Mouse (Mus musculus): ENCODE data around the gene Zc3h4.
A peak's percentile ranks its signal among the peaks of the same experiment; 100 is the strongest.
"Not testable (repeated sequence)": the region's sequence is repeated elsewhere in the genome, so short reads cannot be mapped to it uniquely, and the experiment has no call there.

Gene Zc3h4

DNA sequence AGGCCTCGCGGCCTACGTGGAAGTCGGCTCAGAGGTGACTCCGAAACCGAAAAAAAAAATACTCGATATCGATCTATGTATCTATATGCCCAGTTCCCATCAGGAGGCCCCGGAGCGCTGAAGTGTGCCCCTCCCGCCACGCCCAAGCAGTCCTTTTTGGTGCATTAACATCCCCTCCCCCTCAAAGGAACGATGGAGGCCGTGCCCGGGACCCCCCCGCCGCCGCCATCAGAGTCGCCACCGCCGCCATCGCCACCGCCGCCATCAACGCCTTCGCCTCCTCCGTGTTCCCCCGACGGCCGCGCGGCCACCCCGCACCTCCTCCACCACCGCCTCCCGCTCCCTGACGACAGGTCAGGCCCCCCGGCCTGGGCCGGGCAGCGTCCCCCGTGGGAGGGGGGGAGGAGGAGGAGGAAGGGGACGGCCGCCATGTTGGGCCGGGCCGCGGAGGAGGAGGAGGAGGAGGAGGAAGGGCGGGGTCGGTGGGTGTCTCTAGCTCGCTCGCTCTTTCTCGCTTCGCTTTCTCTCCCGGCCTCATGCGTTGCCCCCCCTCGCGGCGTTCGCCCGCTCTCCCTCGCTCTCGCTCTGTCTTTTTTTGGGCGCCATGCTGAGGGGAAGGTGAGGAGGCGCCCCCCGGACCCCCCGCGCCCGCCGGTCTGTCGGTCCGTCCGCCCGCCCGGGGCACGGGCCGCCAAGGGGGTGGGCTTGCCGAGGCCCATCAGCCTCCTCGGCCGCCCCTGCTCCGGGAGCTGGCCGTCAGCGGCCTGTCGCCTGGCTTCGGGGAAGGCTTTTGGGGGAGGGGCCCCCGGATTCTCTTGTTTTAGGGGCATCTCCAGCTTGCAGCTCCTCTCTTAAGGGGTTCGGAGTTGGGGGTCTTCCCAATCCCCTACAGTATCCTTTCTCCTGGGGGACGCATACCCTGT lies at the start of gene Zc3h4:
TSS of gene Zc3h4 (plus strand) at position 222 of the 923 bp plus-strand sequence.
- peak; percentile 93 for DNase-seq (ENCODE audit: low spot score in 2 of 2)

DNA sequence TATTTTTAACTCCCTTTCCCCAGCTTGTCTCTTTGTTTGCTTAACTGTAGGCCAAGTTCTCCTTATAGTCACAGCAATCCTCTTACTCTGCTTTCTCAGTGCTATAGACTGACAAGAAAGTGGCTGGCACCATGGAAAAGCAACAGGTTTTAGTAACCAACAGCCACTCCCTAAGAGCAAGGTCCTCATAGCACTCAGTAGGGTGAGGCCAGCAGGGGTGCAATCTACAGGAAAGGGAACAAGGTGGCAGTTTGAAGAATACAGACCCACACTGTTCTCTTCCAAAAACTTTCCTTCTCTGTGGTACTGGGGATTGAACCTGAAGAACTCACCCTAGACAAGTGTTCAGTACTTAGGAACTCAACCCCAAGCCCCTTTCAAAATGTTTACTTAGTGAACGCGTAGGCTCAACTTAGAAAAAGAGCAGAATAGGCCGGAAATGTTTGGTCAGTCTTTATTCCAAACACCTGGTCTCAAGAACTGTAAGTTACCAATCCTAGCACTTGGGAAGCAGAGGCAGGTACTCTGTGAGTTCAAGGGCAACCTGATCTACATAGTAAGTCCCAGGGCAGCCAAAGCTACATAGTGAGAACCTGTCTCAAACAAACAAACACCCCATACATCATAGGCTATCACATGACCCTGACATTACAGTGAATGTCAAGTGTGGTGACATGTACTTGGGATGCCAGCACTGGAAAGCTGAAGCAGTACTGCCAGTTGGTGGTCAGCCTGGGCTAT lies 44.7 kb upstream of the Zc3h4 start:
- DNase-seq (ENCODE audit: low spot score in 2 of 2) = no peak

DNA sequence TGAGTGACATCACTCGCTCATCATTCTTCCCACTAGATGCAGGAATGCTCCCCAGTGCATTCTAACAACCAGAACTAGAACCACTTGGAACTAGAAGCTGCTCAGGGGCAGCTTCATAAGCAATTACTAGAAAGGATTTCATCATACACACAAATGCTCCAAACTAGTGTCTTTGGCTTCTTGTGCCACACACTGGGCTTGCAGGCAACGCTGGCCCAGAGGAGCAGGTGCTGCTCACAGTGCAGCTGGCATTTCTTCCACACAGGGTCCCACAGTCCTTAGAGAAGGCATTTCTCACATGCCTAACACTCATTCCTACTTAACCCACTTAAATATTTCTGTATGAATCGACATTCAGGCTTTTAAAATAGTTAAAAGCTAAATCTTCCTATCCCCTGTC lies 43.1 kb upstream of the Zc3h4 start:
- DNase-seq (ENCODE audit: low spot score in 2 of 2) = no peak

DNA sequence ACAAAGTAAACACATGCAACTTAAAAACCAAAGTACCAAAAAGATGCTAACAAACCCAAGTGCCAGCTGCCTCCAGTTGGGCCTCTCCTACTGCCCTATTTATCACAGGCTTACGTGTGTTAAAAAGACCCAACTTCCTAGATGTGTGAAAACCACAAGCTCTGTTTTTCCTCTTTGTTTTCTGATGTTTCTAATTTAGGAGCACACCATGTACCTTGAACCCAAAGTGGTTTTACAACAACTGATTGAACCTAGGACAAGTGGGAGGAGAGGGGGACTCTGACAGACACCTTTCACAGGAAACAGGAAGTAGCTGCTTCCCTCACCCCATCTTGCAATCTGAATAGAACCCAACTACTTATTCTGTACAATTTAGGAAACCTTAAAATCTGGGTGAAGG lies 36.4 kb upstream of the Zc3h4 start:
- DNase-seq (ENCODE audit: low spot score in 2 of 2) = peak in 1 of 2 experiments; percentile 20

DNA sequence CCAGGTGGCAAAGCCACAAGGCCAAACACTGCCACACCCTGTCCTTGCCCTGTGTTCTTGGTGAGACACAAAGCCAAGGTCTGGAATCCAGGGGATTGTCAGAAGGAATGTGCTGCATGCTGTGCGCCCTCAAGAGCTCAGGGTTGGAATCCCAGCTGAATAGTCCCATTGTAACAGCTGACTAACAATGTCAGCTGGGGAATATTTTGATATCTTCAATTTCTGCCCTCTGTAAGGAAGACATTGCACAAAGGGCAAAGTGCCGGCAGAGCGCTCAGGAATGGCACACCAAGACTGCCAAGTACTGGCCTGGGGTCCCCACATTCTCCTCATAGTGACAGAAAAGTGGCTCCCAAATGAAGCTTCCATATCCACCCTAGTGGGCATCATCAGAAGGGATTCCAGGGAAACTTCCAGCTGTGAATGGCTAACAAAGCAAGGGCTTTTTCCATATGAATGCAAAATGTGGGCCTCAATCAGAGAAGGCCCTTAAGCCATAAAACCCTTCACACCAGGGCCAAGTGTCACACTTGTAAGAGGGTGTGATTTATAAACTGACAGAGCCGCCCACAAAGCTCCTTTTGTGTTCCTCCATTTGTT lies 35.7 kb upstream of the Zc3h4 start:
- no peak for DNase-seq (ENCODE audit: low spot score in 2 of 2)

DNA sequence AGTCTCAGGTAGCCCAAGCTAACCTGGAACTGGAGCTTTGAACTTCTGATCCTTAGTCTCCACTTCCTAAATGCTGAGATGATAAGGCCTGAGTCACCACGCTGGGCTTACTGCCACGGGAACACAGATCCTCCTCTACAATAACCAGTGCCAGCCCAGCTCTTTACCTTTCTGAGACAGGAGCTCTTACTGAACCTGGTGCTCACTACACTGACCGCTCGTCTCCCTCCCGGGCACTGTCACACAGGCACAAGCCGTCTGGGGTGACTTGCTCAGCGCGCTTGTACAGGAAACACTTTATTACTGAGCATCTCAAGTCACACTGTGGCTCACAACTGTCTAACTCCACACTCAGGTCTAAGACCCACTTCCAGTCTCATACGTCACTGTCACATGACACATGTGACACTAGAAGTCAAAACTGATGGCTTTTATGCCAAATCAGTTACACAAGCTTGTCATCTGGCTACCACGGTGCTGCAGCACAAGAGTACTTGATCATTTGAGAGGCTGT lies 34.5 kb upstream of the Zc3h4 start:
- no peak for DNase-seq (ENCODE audit: low spot score in 2 of 2)

DNA sequence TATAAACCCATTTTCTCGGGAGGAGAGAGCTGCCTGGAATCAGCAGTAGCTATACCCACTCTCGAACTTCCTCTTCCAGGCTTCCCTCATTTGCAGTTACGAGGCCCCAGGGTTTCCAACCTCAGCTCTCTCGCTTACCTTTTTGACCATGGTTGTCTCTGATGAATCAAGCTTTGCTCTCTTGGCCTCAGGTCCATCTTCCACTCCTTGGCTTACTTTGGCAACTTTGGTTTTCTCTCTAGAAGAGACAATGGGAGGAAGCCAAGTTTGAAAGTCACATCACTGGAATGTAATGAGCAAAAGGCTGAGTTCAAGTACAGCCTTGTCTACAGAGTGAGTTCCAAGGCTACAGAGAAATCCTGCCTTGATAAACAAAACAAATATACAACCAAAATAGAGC lies 34.0 kb upstream of the Zc3h4 start:
- no peak for DNase-seq (ENCODE audit: low spot score in 2 of 2)

DNA sequence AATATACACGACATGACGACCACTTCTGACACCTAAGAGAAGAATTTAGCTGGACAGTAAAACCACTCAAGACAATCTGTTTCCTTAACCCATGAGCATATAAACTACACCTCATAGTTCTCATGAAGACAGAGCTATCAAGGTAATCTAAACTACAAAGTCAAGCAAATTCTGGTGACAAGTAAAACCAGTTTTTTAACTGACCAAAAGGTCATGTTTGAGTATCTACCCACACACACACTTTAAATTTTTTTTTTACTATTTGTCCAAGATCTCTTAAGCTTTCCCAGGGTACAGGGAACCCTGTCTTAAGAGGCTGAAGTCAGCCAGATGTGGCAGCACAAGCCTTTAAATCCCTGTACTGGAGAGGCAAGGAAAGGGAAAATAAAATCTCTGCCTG lies 31.9 kb upstream of the Zc3h4 start:
- DNase-seq (ENCODE audit: low spot score in 2 of 2) = no peak

DNA sequence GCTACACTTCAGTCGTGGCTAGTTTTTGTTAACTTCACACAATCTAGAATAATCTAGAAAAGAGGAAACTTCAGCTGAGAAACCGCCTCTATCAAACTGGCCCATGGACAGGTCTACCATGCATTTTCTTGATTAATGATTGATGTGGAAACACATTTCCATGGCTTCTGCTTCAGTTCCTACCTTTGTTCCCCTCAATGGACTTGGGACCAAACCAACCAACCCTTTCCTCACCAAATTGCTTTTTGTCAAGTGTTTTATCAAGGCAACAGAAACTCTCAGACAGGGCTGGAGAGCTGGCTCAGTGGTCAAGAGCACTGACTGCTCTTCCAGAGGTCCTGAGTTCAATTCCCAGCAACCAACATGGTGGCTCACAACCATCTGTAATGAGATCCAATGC lies 30.1 kb upstream of the Zc3h4 start:
- no peak for DNase-seq (ENCODE audit: low spot score in 2 of 2)

DNA sequence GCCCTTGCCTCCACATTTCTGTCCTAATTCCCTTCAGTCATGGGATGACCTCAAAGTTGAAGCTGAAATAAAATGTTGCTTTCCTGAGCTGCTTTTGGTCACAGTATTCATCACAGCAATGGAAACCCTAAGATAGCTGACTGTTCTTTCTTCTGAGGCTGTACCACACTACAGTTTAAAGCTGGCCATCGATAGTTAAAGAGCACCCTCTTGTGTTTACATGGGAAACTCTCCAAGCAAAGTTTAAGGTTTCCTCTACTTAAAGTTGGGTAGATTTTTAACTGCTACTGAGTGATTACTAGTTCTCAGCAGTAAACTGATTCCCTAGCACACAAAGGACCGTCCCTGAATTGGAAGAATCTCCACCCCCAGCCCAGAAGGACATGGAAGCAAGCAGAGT lies 27.0 kb upstream of the Zc3h4 start:
- peak in 1 of 2 experiments; percentile 22 for DNase-seq (ENCODE audit: low spot score in 2 of 2)

DNA sequence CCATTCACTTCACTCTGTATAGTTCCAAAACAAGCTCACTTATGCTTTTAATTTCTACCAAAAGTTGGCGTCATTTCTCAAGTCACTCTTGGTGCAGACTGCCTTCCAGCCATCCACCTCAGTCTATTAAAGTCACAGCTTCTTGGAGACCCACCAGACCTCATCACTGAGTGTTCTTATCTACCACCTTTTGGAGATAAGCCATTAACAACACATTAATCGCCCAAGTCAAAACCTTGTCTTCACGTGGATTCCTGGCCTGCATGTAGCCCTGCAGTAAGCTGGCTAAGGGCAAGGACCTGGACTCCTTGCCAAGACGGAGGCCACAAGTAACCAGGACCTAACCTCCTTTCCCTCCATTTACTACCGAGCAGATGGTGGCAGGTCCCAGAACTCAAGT lies 25.7 kb upstream of the Zc3h4 start:
- DNase-seq (ENCODE audit: low spot score in 2 of 2) = no peak

DNA sequence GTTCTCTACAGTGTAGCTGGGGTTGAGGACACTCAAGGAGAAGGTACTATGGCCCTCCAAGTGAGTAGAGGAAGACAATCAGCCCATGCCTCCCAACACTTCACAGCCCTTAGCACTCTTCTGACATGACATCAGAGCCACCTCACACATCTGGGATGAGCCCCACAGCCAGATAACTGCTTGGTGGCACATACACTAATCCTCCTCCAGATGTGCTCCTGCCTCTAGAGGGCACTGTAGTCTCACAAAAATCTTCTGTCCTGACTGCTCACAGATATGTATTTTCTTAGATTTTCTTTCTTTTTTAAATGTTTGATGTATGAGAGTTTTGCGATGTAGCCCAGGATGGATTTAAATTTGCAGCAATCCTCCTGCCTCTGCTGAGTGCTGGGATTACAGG lies 24.2 kb upstream of the Zc3h4 start:
- DNase-seq (ENCODE audit: low spot score in 2 of 2) = peak; percentile 27 to 76

DNA sequence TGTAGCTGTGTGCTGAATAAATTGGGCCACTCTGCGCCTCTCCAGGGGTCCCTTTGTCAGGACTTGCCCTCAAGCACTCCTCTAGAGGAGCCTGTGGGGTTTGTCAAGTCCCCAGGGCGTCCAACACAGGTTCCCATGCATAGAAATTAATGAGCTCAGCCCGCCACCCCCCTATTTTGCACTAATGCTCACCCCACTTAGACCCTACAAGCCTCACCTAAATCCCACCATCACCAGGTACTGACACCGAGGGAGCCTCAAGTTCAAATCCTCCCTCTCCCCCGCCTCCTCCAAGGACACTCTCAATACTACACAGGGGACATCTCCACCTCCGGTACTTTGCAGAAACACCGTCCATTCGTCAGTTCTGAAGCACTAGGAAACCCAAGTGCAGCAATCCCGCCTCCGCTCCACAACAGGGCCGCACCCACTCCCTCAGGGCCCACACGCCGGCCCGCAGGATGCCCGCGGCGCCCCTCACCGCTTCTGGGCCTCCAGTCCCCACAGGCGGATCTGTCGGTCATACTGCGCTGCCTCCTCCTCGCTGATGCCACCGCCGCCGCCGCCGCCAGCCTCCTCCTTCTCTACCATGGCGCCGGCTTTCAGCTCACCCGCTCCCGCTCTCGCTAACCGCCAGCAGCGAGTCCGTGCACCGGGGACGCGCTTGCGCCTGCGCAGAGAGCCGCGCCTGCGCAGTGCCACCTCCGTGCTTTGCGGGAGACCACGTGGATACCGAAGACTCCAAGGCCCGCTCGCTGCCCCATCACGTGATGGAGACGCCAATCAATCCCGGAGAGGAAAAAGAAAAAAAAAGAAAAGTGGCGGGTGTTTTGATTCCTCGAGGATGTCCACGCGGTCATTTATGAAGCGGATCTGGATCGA lies 13.3 kb upstream of the Zc3h4 start, which contains the start of gene Sae1:
TSS of gene Sae1 (minus strand) at position 647 of the 882 bp plus-strand sequence.
- peak; percentile 92 to 93 for DNase-seq (ENCODE audit: low spot score in 2 of 2)

DNA sequence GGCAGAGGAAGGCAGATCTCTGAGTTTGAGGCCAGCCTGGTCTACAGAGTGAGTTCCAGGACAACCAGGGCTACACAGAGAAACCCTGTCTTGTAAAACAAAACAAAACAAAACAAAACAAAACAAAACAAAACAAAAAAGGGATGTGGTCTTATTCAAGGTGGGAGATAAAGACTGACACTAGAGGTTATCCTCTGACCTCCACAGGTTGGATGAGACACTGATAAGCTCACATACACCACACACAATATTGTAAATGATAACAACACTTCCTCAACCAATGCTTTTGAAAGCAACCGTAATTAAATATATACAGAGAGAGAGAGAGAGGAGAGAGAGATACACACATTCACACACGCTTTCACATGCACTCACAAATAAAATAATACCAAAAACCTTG lies 10.8 kb upstream of the Zc3h4 start:
- not testable (repeated sequence) for DNase-seq (ENCODE audit: low spot score in 2 of 2)

DNA sequence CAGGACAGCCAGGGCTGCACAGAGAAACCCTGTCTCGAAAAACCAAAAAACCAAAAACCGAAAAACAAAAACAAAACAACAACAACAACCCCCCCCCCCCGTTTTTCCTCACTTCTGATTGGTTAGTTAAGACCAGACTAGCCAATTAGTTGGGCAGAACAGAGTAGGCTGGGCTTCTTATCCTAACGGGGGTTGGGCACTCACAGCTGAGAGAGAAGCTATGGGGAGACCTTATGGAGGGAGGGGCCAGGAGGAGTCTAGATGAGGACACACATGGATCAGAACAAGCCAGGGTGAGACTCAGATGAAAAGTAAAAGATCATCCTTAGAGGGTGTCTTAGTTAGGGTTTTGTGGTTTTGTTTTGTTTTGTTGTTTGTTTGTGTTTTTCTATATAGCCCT lies 7.8 kb upstream of the Zc3h4 start:
- DNase-seq (ENCODE audit: low spot score in 2 of 2) = no peak

DNA sequence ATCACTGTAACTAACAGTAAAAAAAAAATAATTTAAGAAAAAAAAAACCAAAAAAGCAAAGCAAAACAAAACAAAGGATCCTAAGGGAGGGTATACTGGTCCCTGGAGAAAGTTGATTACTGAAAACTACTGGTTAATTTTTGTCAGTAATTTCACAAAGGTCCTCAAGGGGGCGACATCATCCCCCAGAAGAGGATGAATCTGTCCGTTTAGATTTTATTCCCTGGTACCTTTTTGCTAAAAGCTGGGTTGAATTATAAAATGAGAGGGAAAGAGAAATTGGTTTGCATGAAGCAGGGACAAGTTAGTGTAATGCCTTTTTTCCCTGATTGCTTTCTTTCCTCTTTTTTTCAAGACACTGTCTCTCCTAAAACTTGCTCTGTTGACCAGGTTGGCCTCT lies 4.8 kb upstream of the Zc3h4 start:
- peak in 1 of 2 experiments; percentile 57 for DNase-seq (ENCODE audit: low spot score in 2 of 2)

DNA sequence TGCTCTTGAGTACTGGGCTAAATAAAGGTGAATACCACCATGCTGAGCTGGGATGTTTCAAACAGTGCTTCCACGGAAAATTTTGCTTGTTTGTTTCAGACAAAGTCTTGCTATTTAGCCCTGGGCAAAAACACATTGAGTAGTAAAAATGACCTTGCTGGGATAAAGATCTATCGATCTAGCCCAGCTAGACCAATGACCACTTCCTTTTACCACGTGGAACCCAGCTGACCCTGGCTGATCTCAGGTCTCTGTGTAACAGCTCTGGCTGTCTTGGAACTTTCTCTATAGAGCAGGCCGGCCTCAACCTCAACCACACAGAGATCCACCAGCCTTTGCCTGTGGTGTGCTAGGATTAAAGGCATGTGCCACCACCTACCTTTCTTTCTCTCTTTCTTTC lies 3.2 kb upstream of the Zc3h4 start:
- DNase-seq (ENCODE audit: low spot score in 2 of 2) = no peak

DNA sequence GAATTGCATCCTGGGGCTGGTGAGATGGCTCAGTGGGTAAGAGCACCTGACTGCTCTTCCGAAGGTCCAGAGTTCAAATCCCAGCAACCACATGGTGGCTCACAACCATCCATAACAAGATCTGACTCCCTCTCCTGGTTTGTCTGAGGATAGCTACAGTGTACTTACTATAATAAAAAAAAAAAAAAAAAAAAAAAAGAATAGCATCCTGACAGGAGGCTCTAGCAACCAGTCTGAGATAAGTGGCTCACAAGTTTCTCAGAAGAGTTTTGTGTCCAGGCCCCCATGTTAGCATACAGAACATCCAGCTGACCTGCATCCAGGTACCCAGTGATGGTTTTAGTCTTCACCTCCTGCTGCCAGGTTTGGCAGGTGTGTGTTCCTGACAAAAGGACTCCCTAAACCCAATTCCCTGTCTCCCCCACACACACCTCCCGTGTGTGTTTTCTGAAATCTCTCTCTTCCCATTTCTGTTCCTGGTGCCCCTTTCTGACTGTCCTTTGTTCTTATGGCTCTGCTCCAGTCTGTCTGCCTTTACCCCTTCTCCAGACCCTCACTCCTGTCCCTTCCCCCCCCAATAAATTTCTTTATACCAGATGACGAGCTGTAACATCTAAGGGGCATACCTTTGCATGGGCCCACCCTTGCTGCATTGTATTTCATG lies 2.2 kb upstream of the Zc3h4 start:
- DNase-seq (ENCODE audit: low spot score in 2 of 2) = peak in 1 of 2 experiments; percentile 13

DNA sequence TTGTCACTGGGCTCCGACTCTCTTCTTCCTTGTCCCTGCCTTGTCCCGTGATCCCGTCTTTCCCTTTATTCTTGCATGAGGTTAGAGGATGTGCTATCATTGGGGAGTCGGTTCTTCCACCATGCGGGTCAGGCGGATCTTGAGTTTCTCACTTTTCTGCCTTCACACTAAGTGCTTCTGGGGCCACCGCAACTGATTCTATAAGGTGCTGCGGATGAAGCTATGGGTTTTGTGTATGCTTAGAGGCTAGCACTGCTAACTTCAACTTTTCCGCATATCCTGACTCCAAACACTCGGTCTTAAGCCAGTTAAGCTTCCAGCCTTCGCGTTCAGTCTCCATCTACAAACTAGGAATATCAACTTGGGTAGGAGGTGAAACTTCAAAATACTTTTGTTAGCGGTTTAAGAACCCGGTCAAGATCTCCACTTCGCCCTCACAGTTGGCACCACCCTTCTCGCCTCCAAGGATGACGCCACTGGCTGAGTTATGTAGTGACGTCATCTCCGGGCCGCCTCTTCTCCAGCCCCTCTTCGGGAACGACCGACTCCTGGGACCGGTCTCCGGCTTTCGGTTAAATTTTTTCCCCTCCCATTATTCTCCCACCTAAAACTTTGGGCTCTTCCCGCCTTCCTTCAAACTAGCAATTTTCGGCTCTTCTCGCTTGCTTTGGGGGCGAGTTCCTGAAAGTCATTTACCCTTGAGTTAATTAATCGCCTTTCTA lies 1.5 kb upstream of the Zc3h4 start:
- DNase-seq (ENCODE audit: low spot score in 2 of 2) = peak; percentile 86 to 88
